Mouse (Mus musculus) left cerebral cortex, postnatal 10 days (tissue): ENCODE results near the gene C8a. TPM values are rescaled to one million over a fixed set of nuclear protein-coding genes. Genes with fewer than 3 reads are reported as not detected.
A peak's percentile ranks its signal among the peaks of the same experiment; 100 is the strongest.

Experiments used
- DNase-seq, 2 experiments: peaks; one replicate each; pipeline ENCODE4 v3.0.0; 2021 to 2022; ENCODE audit warnings: low spot score in 2 of 2, mixed read lengths in 1 of 2; ENCODE audit errors: extremely low spot score in 1 of 2
- intact Hi-C: fragments of 180-260 bp; cut with DNase I; formaldehyde crosslinking; loops from one replicate; pipeline ENCODE4 v1.15.1; 2025
- total RNA-seq, 2 experiments: library from RNA; stranded (reverse); gene quantifications; 2 replicates each; pipeline ENCODE4 v1.2.3; 2021

C8a gene
- under 1 TPM; 0.10 to 0.17 TPM for total RNA-seq

GRCm38 (mm10) chr4:104876323-104876722 lies at the start of gene C8a:
Gene C8a, minus strand, starts transcription at chr4:104876398.
- DNase-seq: no peak
- intact Hi-C loops: no loop called here

GRCm38 (mm10) chr4:104925383-104925782 lies 49.2 kb upstream of the C8a start:
- no peak for DNase-seq
- intact Hi-C loops: no loop called here

- no peak for DNase-seq
- intact Hi-C loops: no loop called here
Measured at GRCm38 (mm10) chr4:104918017-104918416, 41.8 kb upstream of the C8a start.

GRCm38 (mm10) chr4:104914711-104915247 lies 38.6 kb upstream of the C8a start:
- intact Hi-C loops: loop anchor here (5.0 kb wide), 1 partner anchor 208 kb away; no protein-coding TSS in a partner anchor
- DNase-seq: no peak

GRCm38 (mm10) chr4:104913291-104914129 lies 37.3 kb upstream of the C8a start, which contains the start of gene Fyb2:
Gene Fyb2, plus strand, starts transcription at chr4:104913456.
- intact Hi-C loops: loop anchor here (5.0 kb wide), 1 partner anchor 209 kb away; no protein-coding TSS in a partner anchor

GRCm38 (mm10) chr4:104911685-104912084 lies 35.5 kb upstream of the C8a start:
- DNase-seq: peak in 1 of 2 experiments; percentile 77
- intact Hi-C loops: loop anchor here (5.0 kb wide), 1 partner anchor 211 kb away; no protein-coding TSS in a partner anchor

More at GRCm38 (mm10) chr4:104913291-104914129, 37.3 kb upstream of the C8a start, which contains the start of gene Fyb2:
- peak in 1 of 2 experiments; percentile 34 for DNase-seq

GRCm38 (mm10) chr4:104905049-104905448 lies 28.9 kb upstream of the C8a start:
- DNase-seq: no peak
- intact Hi-C loops: no loop called here

- DNase-seq: no peak
- intact Hi-C loops: no loop called here
Measured at GRCm38 (mm10) chr4:104902836-104903235, 26.6 kb upstream of the C8a start.

- peak; percentile 36 to 68 for DNase-seq
- intact Hi-C loops: loop anchor here (5.0 kb wide), 2 partner anchors 242 to 527 kb away; no protein-coding TSS in a partner anchor
Measured at GRCm38 (mm10) chr4:104894004-104894734, 18.0 kb upstream of the C8a start.

- intact Hi-C loops: loop anchor here (5.0 kb wide), 2 partner anchors 241 to 526 kb away; no protein-coding TSS in a partner anchor
- DNase-seq: no peak
Measured at GRCm38 (mm10) chr4:104893588-104893987, 17.4 kb upstream of the C8a start.

- peak in 1 of 2 experiments; percentile 27 for DNase-seq
- intact Hi-C loops: loop anchor here (5.0 kb wide), 2 partner anchors 239 to 524 kb away; no protein-coding TSS in a partner anchor
Measured at GRCm38 (mm10) chr4:104891708-104892107, 15.5 kb upstream of the C8a start.

- intact Hi-C loops: loop anchor here (10.0 kb wide), 1 partner anchor 364 kb away; no protein-coding TSS in a partner anchor
- no peak for DNase-seq
Measured at GRCm38 (mm10) chr4:104888499-104889262, 12.5 kb upstream of the C8a start.

- DNase-seq: no peak
- intact Hi-C loops: loop anchor here (10.0 kb wide), 1 partner anchor 363 kb away; no protein-coding TSS in a partner anchor
Measured at GRCm38 (mm10) chr4:104887486-104887885, 11.3 kb upstream of the C8a start.

GRCm38 (mm10) chr4:104875832-104876231 lies 366 bp downstream of the C8a start:
- DNase-seq: no peak
- intact Hi-C loops: no loop called here

- DNase-seq: no peak
- intact Hi-C loops: no loop called here
Measured at GRCm38 (mm10) chr4:104870196-104870595, 6.0 kb downstream of the C8a start.

GRCm38 (mm10) chr4:104869581-104869980 lies 6.6 kb downstream of the C8a start:
- no peak for DNase-seq
- intact Hi-C loops: no loop called here

- no peak for DNase-seq
- intact Hi-C loops: no loop called here
Measured at GRCm38 (mm10) chr4:104864397-104864796, 11.8 kb downstream of the C8a start.

- no peak for DNase-seq
- intact Hi-C loops: no loop called here
Measured at GRCm38 (mm10) chr4:104861241-104861640, 15.0 kb downstream of the C8a start.
